Comparison of ENCODE assay signal across 9 mouse cellular contexts in the genomic region with DNA sequence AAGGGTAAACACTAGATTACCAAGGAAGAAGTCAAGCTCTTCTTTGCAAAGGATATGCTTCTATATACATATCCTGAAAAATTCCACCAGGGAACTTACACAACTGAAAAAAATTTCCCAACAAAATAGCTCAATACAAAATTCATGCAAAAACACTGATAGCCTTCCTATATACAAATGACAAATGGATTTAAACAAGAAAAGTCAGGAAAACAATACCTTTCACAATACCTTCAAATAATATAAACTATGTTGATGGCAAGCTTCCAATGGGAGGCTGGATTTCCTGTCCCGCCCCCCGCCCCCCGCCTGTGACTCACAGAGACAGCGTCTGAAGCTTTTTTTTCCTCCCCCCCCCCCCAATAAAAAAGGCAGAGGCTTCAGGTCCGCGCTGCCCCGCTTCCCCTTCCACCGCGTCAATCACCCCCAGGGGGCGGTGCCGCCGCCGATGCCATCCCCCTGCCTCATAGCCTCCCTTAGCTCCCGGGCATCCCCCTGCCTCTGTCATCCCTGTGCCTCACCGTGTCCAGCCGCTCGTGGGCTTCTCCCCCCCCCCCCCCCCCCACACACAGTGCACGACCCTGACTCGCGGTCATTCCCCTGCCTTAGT. TPM values are rescaled to one million over a fixed set of nuclear protein-coding genes. Genes with fewer than 3 reads are reported as not detected.
DNase-seq lines count a peak whose midpoint lies in the region; ATAC-seq and TF ChIP-seq lines count a peak whose summit lies in the region.
"Had no signal": no experiment of that assay in that cellular context is flagged by ENCODE, and none has a peak within 500 bp of the region (broad histone marks: within the 10 kb centered on the region; RNA-seq: fewer than 3 reads in every experiment).

No protein-coding gene starts in this region.

- H3K36me3 ChIP-seq in embryonic facial prominence, embryonic 14.5 days (ENCODE audit: control insufficient read depth, insufficient read depth, low read length): no peaks in the 10 kb centered on the region
- H3K36me3 ChIP-seq in limb, embryonic 13.5 days: no peaks in the 10 kb centered on the region

- WGBS in embryonic facial prominence, embryonic 14.5 days: 5% methylated on average over 10 of the region's 20 CpGs
- 3% methylated on average over 19 of the region's 20 CpGs for WGBS in limb, embryonic 13.5 days
- 0% methylated on average over 14 of the region's 20 CpGs for whole genome bisulfite sequencing in olfactory bulb, adult 2 months

- H3K9ac ChIP-seq in embryonic facial prominence, embryonic 14.5 days (ENCODE audit: low read depth, low read length): peak overlapping the region; percentile 55
- H3K9ac ChIP-seq in limb, embryonic 13.5 days: no peak overlapping the region

- H3K4me3 ChIP-seq in embryonic facial prominence, embryonic 14.5 days (ENCODE audit: low read depth, low read length): peak overlapping the region; percentile 28
- H3K4me3 ChIP-seq in limb, embryonic 13.5 days: peak overlapping the region; percentile 31
- H3K4me3 ChIP-seq in olfactory bulb, adult 2 months (ENCODE audit: insufficient read depth, low read depth, low read length): peak overlapping the region; percentile 39
- H3K4me3 ChIP-seq in gastrocnemius, adult 2 months: no peak overlapping the region
- H3K4me3 ChIP-seq: erythroblast, embryonic 14.5 days had no signal

- intact Hi-C loops in gastrocnemius, adult 2 months (cut with DNase I): no loop called here

- no peaks in the 10 kb centered on the region for H3K27me3 ChIP-seq in embryonic facial prominence, embryonic 14.5 days (replicated peaks; ENCODE audit: control insufficient read depth, insufficient read depth, low read length)
- H3K27me3 ChIP-seq in limb, embryonic 13.5 days: peaks cover 17% of the 10 kb centered on the region; the same call in 1 of the 2 replicates

- peak; percentile 33; the same call in 1 of the 2 replicates for ATAC-seq in embryonic facial prominence, embryonic 14.5 days (ENCODE audit: low read depth)
- no peak for ATAC-seq in limb, embryonic 13.5 days (ENCODE audit: low FRiP score, low read depth)

- no peak for TF ChIP-seq CTCF in olfactory bulb, adult 2 months (IDR thresholded peaks at IDR 0.05; ENCODE audit: insufficient read depth, low read depth, low read length)
- no peak for TF ChIP-seq CTCF in gastrocnemius, adult 2 months (IDR thresholded peaks at IDR 0.05)

- DNase-seq in right cerebral cortex, postnatal 4 days: peak; percentile 33
- no peak for DNase-seq in right cerebral cortex, adult 18-20 months
- peak; percentile 35 for DNase-seq in embryonic facial prominence, embryonic 14.5 days (ENCODE audit: low spot score)
- DNase-seq in gastrocnemius, adult 2 months: no peak
- no peak for DNase-seq in natural killer cell, adult 2 months (ENCODE audit: low spot score in 2 of 2)
- DNase-seq in spleen, adult 12 weeks (ENCODE audit: low spot score): no peak

- no peaks in the 10 kb centered on the region for H3K9me3 ChIP-seq in embryonic facial prominence, embryonic 14.5 days (ENCODE audit: control insufficient read depth, low read length)
- H3K9me3 ChIP-seq in limb, embryonic 13.5 days: no peaks in the 10 kb centered on the region

- TF ChIP-seq POLR2A in olfactory bulb, adult 2 months (IDR thresholded peaks at IDR 0.05; ENCODE audit: insufficient read depth, low read depth, low read length): no peak

- H3K4me2 ChIP-seq in embryonic facial prominence, embryonic 14.5 days (ENCODE audit: low read depth, low read length): peak overlapping the region; percentile 64
- H3K4me2 ChIP-seq in limb, embryonic 13.5 days (replicated peaks): peak overlapping the region; percentile 65

- H3K4me1 ChIP-seq in embryonic facial prominence, embryonic 14.5 days (ENCODE audit: control insufficient read depth, insufficient read depth, low read length): peaks cover 7% of the 10 kb centered on the region; the same call in 1 of the 2 replicates
- peaks cover 5% of the 10 kb centered on the region for H3K4me1 ChIP-seq in limb, embryonic 13.5 days
- peaks cover 11% of the 10 kb centered on the region for H3K4me1 ChIP-seq in olfactory bulb, adult 2 months (ENCODE audit: control insufficient read depth, insufficient read depth, low read length)

- H3K27ac ChIP-seq in embryonic facial prominence, embryonic 14.5 days (replicated peaks; ENCODE audit: low read depth, low read length): no peak overlapping the region
- H3K27ac ChIP-seq in limb, embryonic 13.5 days: no peak overlapping the region
- no peak overlapping the region for H3K27ac ChIP-seq in olfactory bulb, adult 2 months (ENCODE audit: insufficient read depth, low read depth, low read length)
- no peak overlapping the region for H3K27ac ChIP-seq in gastrocnemius, adult 2 months

RNA-seq across cellular contexts. Expression of gene Lcn4, which starts 9.8 kb away (rescaled TPM):
- not detected in 2 replicates for polyA plus RNA-seq in embryonic facial prominence, embryonic 14.5 days (2014; fragmentation: Nextera tagmentation; extraction: Ambion mirVana)
- not detected in 2 replicates for polyA plus RNA-seq in limb, embryonic 13.5 days (2015; fragmentation: Nextera tagmentation; extraction: Ambion mirVana)
- not detected in 2 replicates for polyA plus RNA-seq in olfactory bulb, adult 2 months (2012; ENCODE audit: insufficient read depth, insufficient read length, low replicate concordance, missing spikeins)
- not detected for total RNA-seq in gastrocnemius, adult 2 months (2021)
- polyA plus RNA-seq: erythroblast, embryonic 14.5 days had no signal

RNA-seq across cellular contexts. Expression of gene Fam69b, which starts 33.0 kb away (rescaled TPM):
- 31.1 and 40.1 TPM in 2 replicates for polyA plus RNA-seq in embryonic facial prominence, embryonic 14.5 days (2014; fragmentation: Nextera tagmentation; extraction: Ambion mirVana)
- polyA plus RNA-seq in limb, embryonic 13.5 days (2015; fragmentation: Nextera tagmentation; extraction: Ambion mirVana): 61.0 and 61.5 TPM in 2 replicates
- polyA plus RNA-seq in olfactory bulb, adult 2 months (2012; ENCODE audit: insufficient read depth, insufficient read length, low replicate concordance, missing spikeins): not detected in 2 replicates
- 1 to 10 TPM; 1.0 to 2.3 TPM for total RNA-seq in gastrocnemius, adult 2 months (2021)
- polyA plus RNA-seq: erythroblast, embryonic 14.5 days had no signal

RNA-seq across cellular contexts. Expression of gene Agpat2, which starts 57.0 kb away (rescaled TPM):
- 25.1 and 26.7 TPM in 2 replicates for polyA plus RNA-seq in embryonic facial prominence, embryonic 14.5 days (2014; fragmentation: Nextera tagmentation; extraction: Ambion mirVana)
- 23.1 and 24.6 TPM in 2 replicates for polyA plus RNA-seq in limb, embryonic 13.5 days (2015; fragmentation: Nextera tagmentation; extraction: Ambion mirVana)
- not detected in 2 replicates for polyA plus RNA-seq in olfactory bulb, adult 2 months (2012; ENCODE audit: insufficient read depth, insufficient read length, low replicate concordance, missing spikeins)
- 1 to 10 TPM; 2.8 to 7.3 TPM for total RNA-seq in gastrocnemius, adult 2 months (2021)

Comparison
In these comparisons a context has a peak if more than half of its experiments do, and no peak if none do; other contexts are left out.
1. DNase-seq: peak in right cerebral cortex, postnatal 4 days (single experiment) and embryonic facial prominence, embryonic 14.5 days (single experiment); none in right cerebral cortex, adult 18-20 months (single experiment), gastrocnemius, adult 2 months (single experiment), natural killer cell, adult 2 months (0 of 2) and spleen, adult 12 weeks (single experiment).
2. RNA of gene Fam69b, which starts 33.0 kb away (polyA plus RNA-seq): 61.0 to 61.5 TPM in limb, embryonic 13.5 days and 31.1 to 40.1 TPM in embryonic facial prominence, embryonic 14.5 days; not detected in olfactory bulb, adult 2 months; every median in the first group is over 10 times any median in the second.
3. RNA of gene Agpat2, which starts 57.0 kb away (polyA plus RNA-seq): 25.1 to 26.7 TPM in embryonic facial prominence, embryonic 14.5 days and 23.1 to 24.6 TPM in limb, embryonic 13.5 days; not detected in olfactory bulb, adult 2 months; every median in the first group is over 10 times any median in the second.